Mouse (Mus musculus): ENCODE data around the gene Loxl1. TPM values are rescaled to one million over a fixed set of nuclear protein-coding genes. Genes with fewer than 3 reads are reported as not detected.

Gene Loxl1
- total and polyA plus RNA-seq, 3 experiments, result not detected

- Histone ChIP-seq H3K9me3 (replicated peaks; ENCODE audit: low read length) (no peaks in the 10 kb centered on the region), H3K27ac (ENCODE audit: insufficient read depth, low read depth) (no peak overlapping the region), H3K4me3 (replicated peaks in 1 of 3; ENCODE audit: low read depth in 2 of 3, low read length in 2 of 3, poor library complexity in 1 of 3) (no peak overlapping the region), H3K9ac (ENCODE audit: insufficient read depth, low read depth) (no peak overlapping the region), H3K4me1 (ENCODE audit: control insufficient read depth in 1 of 2, insufficient read depth in 2 of 2) (peaks cover 13 to 51% of the 10 kb centered on the region in 2 experiments), H3K79me2 (replicated peaks; ENCODE audit: control insufficient read depth, extremely low read depth, insufficient read depth, poor library complexity, severe bottlenecking) (no peaks in the 10 kb centered on the region), H3K27me3 (replicated peaks) (no peaks in the 10 kb centered on the region), H3K36me3 (replicated peaks in 1 of 2; ENCODE audit: control insufficient read depth in 1 of 2, insufficient read depth in 1 of 2, low read length in 1 of 2) (no peaks in the 10 kb centered on the region), H3K4me2 (ENCODE audit: insufficient read depth, low read depth, poor library complexity, severe bottlenecking) (no peak overlapping the region)
- TF ChIP-seq RCOR1 (conservative IDR thresholded peaks at IDR 0.05; ENCODE audit: low read depth, low read length) (no peak), BHLHE40 (IDR thresholded peaks at IDR 0.05; ENCODE audit: low read depth, low read length) (peak; percentile 59)
- dilution Hi-C loops (cut with MboI; ENCODE audit: extremely low pct_ligation_motif_present, extremely low pct_unique_long_range_greater_than_20kb, low sequenced_read_pairs), result no loop called here
- no peak for DNase-seq (ENCODE audit: extremely low read depth)
- in situ Hi-C loops (cut with MboI; ENCODE audit: low pct_ligation_motif_present, low pct_unique_long_range_greater_than_20kb, low sequenced_read_pairs), result loop anchor here (5.0 kb wide), 1 partner anchor 32 kb away; the partner anchor contains the start of gene Pml
These were observed 33.2 kb downstream of the Loxl1 start for GRCm38 (mm10) chr9:58279780-58280179.

DNA sequence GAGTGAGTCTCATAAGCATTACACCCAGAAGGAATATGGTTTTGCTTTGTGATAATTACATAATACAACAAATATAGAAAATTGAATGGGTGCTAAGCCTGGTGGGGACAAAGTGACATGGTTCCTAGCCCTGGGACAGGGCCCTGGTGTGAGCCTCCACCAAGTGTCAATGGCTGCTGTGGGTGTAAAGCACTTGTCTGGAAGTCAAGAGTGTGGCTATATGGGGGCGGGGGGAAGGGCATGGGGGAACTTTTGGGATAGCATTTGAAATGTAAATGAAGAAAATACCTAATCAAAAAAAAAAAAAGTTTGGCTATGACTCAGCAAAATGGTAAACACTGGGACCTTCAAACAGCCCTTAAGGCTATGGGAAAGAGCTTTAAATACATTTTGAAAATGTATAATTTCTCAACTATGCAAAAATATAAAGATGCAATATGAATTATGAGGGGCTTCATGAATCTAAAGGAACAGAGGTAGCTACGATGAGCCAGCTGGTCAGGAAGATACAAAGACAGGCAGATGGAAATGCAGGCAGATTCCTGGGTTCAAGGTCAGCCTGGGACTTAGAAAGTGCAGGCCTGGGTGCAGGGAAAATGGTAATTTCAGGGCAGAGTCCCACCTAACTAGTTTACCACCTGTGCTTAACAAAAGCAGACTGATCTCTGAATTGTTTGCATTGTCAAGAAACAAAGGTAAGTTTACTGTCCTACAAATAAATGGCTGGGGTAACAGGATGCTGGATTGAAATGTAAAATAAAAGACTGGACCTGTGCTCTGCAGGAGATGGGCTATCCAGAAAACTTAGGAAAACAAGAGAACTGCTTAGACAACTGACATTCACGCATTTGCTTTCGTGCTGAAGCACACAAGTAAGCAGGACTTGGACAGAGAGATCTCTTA is 33.9 kb downstream of the Loxl1 start:
- Histone ChIP-seq H3K4me3 (replicated peaks in 1 of 3; ENCODE audit: low read depth in 2 of 3, low read length in 2 of 3, poor library complexity in 1 of 3) (no peak overlapping the region), H3K9me3 (replicated peaks; ENCODE audit: low read length) (no peaks in the 10 kb centered on the region), H3K4me2 (ENCODE audit: insufficient read depth, low read depth, poor library complexity, severe bottlenecking) (no peak overlapping the region), H3K4me1 (ENCODE audit: control insufficient read depth in 1 of 2, insufficient read depth in 2 of 2) (peaks cover 18 to 58% of the 10 kb centered on the region in 2 experiments), H3K27ac (ENCODE audit: insufficient read depth, low read depth) (peak overlapping the region; percentile 12; the same call in 1 of the 2 replicates), H3K79me2 (replicated peaks; ENCODE audit: control insufficient read depth, extremely low read depth, insufficient read depth, poor library complexity, severe bottlenecking) (no peaks in the 10 kb centered on the region), H3K27me3 (replicated peaks) (no peaks in the 10 kb centered on the region), H3K36me3 (replicated peaks in 1 of 2; ENCODE audit: control insufficient read depth in 1 of 2, insufficient read depth in 1 of 2, low read length in 1 of 2) (no peaks in the 10 kb centered on the region), H3K9ac (ENCODE audit: insufficient read depth, low read depth) (no peak overlapping the region)
- dilution Hi-C loops (cut with MboI; ENCODE audit: extremely low pct_ligation_motif_present, extremely low pct_unique_long_range_greater_than_20kb, low sequenced_read_pairs) (no loop called here), in situ Hi-C loops (cut with MboI; ENCODE audit: low pct_ligation_motif_present, low pct_unique_long_range_greater_than_20kb, low sequenced_read_pairs) (no loop called here)
- TF ChIP-seq ZNF384 (IDR thresholded peaks at IDR 0.05; ENCODE audit: low read depth, low read length) (peak; percentile 76), BHLHE40 (IDR thresholded peaks at IDR 0.05; ENCODE audit: low read depth, low read length) (no peak), MAFK (IDR thresholded peaks at IDR 0.05; ENCODE audit: insufficient replicate concordance, low read length) (0 out of 2 replicates have a peak, but pooled peaks have one; percentile 18), HCFC1 (IDR thresholded peaks at IDR 0.05; ENCODE audit: low read depth, low read length) (no peak)
- no peak for DNase-seq (ENCODE audit: extremely low read depth)

DNA sequence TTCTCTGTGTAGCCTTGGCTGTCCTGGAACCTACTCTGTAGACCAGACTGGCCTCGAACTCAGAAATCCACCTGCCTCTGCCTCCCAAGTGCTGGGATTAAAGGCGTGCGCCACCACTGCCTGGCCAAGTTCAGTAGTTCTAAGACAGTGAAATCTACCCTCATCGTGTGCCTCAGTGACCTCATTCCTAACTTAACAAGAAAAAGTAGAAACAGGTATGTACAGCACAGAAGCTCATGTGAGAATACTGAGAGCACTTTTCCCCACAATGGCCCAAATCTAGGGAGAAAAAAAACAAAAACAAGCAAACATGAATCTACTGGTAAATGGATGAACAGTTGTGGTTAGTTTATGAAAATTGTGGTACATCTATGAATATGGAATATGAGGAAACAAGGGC is 34.7 kb downstream of the Loxl1 start:
- no peaks in the 10 kb centered on the region for H3K9me3 ChIP-seq (replicated peaks; ENCODE audit: low read length)
- in situ Hi-C loops (cut with MboI; ENCODE audit: low pct_ligation_motif_present, low pct_unique_long_range_greater_than_20kb, low sequenced_read_pairs) (no loop called here), dilution Hi-C loops (cut with MboI; ENCODE audit: extremely low pct_ligation_motif_present, extremely low pct_unique_long_range_greater_than_20kb, low sequenced_read_pairs) (no loop called here)
- no peak for DNase-seq (ENCODE audit: extremely low read depth)
- H3K4me2 ChIP-seq (ENCODE audit: insufficient read depth, low read depth, poor library complexity, severe bottlenecking), result no peak overlapping the region
- no peak overlapping the region for H3K9ac ChIP-seq (ENCODE audit: insufficient read depth, low read depth)
- no peak overlapping the region for H3K4me3 ChIP-seq (replicated peaks in 1 of 3; ENCODE audit: low read depth in 2 of 3, low read length in 2 of 3, poor library complexity in 1 of 3)
- no peak for TF ChIP-seq JUN (IDR thresholded peaks at IDR 0.05; ENCODE audit: insufficient read depth, low read depth, low read length)
- no peak for TF ChIP-seq NELFE (IDR thresholded peaks at IDR 0.05; ENCODE audit: low read depth, low read length)
- TF ChIP-seq SIN3A (IDR thresholded peaks at IDR 0.05; ENCODE audit: low read length), result no peak
- no peak for TF ChIP-seq USF1 (IDR thresholded peaks at IDR 0.05; ENCODE audit: low read depth, low read length)
- TF ChIP-seq EP300 (IDR thresholded peaks at IDR 0.05; ENCODE audit: low read length), result no peak
- no peak for TF ChIP-seq JUND (conservative IDR thresholded peaks at IDR 0.05; ENCODE audit: low read depth, low read length)
- no peak for TF ChIP-seq CHD1 (IDR thresholded peaks at IDR 0.05; ENCODE audit: low read depth, low read length)
- TF ChIP-seq RAD21 (IDR thresholded peaks at IDR 0.05; ENCODE audit: low read depth, low read length), result no peak
- no peak for TF ChIP-seq ZKSCAN1 (IDR thresholded peaks at IDR 0.05; ENCODE audit: borderline replicate concordance, low read depth, low read length)
- TF ChIP-seq MAFK (IDR thresholded peaks at IDR 0.05; ENCODE audit: insufficient replicate concordance, low read length), result no peak
- no peak for TF ChIP-seq SMC3 (IDR thresholded peaks at IDR 0.05; ENCODE audit: low read depth, low read length)
- no peak for TF ChIP-seq MAX (IDR thresholded peaks at IDR 0.05; ENCODE audit: low read length)
- no peak for TF ChIP-seq POLR2AphosphoS2 (IDR thresholded peaks at IDR 0.05; ENCODE audit: low read depth, low read length)
- TF ChIP-seq TBP (conservative IDR thresholded peaks at IDR 0.05; ENCODE audit: low read depth, low read length), result no peak
- TF ChIP-seq ZNF384 (IDR thresholded peaks at IDR 0.05; ENCODE audit: low read depth, low read length), result no peak; the same call in 1 of the 2 replicates
- TF ChIP-seq KAT2A (IDR thresholded peaks at IDR 0.05; ENCODE audit: insufficient replicate concordance, low read length), result no peak
- no peak for TF ChIP-seq MXI1 (IDR thresholded peaks at IDR 0.05; ENCODE audit: low read depth, low read length)
- no peaks in the 10 kb centered on the region for H3K79me2 ChIP-seq (replicated peaks; ENCODE audit: control insufficient read depth, extremely low read depth, insufficient read depth, poor library complexity, severe bottlenecking)
- peaks cover 24 to 65% of the 10 kb centered on the region in 2 experiments for H3K4me1 ChIP-seq (ENCODE audit: control insufficient read depth in 1 of 2, insufficient read depth in 2 of 2)
- H3K27ac ChIP-seq (ENCODE audit: insufficient read depth, low read depth), result no peak overlapping the region; the same call in 1 of the 2 replicates
- no peaks in the 10 kb centered on the region for H3K27me3 ChIP-seq (replicated peaks)
- H3K36me3 ChIP-seq (replicated peaks in 1 of 2; ENCODE audit: control insufficient read depth in 1 of 2, insufficient read depth in 1 of 2, low read length in 1 of 2), result no peaks in the 10 kb centered on the region

Data from CH12.LX (cell line).